Mouse (Mus musculus) adrenal gland, adult 2 months (tissue): ENCODE data around the gene A930004D18Rik. TPM values are rescaled to one million over a fixed set of nuclear protein-coding genes. Genes with fewer than 3 reads are reported as not detected.

Source experiments
- DNase-seq: peaks from one replicate; pipeline ENCODE4 v3.0.0; 2021
- polyA plus RNA-seq: library from polyadenylated mRNA; depleted of rRNA; stranded (reverse); fragments of >200 nt; gene quantifications from 2 replicates; pipeline ENCODE4 v1.2.3, GENCODE M21; 2012
- total RNA-seq, 2 experiments: library from RNA; stranded (reverse); gene quantifications; 2 replicates each; pipeline ENCODE4 v1.2.3; 2021

The A930004D18Rik gene
- total and polyA plus RNA-seq, 3 experiments = 0.70 to 3.3 (median 0.92) TPM

- DNase-seq = no peak
Observed at GRCm38 (mm10) chr2:18053243-18053950, 15.9 kb upstream of the A930004D18Rik start.

- no peak for DNase-seq
Observed at GRCm38 (mm10) chr2:18052581-18052980, 15.0 kb upstream of the A930004D18Rik start.

DNA sequence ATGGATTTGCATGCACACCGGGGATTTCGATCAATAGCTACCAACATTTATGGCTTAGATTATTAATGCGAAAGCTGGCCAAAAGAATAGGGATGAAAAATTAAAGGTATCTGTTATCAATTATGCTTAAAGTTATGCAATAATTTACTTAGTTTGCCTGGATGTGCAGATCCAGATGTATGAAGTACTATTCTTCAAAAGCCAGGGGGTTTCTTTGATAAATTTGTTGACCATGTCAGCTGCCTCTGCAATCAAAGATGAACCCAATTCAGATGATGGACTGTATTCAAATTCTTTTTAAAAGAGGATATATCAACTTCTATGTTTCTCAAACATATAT, 14.3 kb upstream of the A930004D18Rik start:
- DNase-seq = no peak

DNA sequence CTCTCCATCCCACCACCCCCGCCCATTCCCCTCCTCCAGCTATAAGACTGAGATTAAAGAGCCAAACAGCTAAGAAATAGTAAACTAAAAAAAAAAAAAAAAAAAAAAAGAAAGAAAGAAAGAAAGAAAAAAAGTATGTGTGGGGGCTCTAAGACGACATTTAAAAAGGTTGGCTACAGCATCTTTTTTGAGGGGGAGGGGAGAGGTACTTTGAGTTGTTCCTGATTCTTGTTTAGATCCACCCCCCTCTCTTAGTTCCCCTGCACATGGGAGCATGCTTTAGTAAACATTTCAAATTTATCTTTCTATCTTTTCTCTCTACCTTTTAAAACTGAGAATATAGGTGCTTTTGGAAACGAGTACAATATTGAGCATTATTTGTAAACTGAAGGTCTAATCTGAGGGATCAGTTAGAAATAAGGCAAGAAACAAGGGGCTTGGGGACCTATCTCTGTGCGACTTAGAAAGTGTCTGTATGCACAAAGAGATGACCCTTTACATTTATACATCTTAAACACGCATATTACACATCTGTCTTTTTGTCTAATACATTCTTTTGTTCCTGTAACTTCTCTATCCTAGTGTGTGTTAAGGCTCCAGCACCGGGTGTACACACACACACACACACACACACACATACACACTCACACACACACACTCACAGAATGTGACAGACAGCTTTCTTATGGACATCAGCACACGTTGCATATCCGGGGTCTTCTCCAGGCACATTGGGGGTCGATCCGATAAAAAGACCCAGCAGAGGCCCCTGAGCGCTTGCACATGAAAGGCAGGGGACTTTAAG, 13.7 kb upstream of the A930004D18Rik start:
- no peak for DNase-seq

- DNase-seq = peak; percentile 56
Observed at GRCm38 (mm10) chr2:18050541-18050985, 13.0 kb upstream of the A930004D18Rik start.

GRCm38 (mm10) chr2:18050018-18050417, 12.5 kb upstream of the A930004D18Rik start:
- DNase-seq = no peak

DNA sequence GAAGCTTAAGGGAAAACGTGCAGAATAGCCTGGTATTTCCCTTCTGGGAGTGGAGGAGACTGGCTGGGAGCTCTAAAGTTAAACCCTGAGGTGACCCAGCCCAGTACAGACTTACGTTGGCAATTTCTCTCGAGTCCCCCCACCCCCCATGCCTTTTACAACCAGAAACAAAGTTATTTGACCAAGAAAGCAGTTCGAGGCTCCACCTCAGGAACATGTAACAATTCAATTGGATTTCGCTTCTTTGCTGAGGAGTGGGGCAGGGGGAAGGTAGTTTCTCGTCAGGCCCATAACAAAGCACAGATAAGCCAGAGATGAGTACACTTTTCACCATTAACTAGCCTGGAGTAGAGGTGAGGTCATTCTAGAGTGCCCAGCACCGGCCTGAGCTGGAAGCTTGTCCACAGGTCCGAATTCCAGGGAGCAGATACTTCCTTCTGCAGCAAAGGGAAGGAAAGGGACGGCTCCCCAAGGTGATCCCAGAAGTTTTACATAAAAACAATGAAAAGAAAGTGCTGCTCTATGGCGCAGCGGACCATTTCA, 11.8 kb upstream of the A930004D18Rik start:
- DNase-seq = peak; percentile 65

DNA sequence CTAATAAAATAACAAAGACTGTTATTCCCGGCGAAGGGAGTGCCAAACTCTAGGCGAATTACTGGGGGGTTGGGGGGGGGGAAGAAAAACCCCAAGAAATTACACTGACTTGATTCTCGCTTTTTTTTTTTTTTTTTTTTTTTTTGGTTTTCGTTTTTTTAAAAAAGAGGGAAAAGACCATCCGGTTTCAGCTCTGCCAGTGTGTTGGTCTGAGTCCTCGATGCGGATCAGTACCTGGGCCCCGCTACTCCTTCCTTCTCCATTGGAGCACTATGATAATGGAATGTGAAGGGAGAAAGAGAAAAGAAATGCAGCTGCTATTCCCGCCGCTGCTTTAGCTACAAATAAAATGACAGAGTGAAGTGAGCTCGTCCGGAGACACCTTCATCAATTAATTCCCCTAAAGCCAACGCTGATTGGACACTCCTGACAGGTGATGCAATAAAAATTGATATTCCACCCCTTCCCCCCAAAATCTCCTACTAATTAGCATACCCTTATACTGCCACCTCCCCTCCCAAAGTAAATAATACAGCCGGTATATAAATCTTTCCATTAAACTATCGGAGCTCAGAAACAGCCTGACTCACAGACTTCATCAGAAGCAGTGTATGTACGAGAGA, 11.0 kb upstream of the A930004D18Rik start, which contains the start of gene Skida1:
Skida1 (minus strand) TSS at position 599 of the 623 bp plus-strand sequence.
- peak; percentile 78 for DNase-seq

DNA sequence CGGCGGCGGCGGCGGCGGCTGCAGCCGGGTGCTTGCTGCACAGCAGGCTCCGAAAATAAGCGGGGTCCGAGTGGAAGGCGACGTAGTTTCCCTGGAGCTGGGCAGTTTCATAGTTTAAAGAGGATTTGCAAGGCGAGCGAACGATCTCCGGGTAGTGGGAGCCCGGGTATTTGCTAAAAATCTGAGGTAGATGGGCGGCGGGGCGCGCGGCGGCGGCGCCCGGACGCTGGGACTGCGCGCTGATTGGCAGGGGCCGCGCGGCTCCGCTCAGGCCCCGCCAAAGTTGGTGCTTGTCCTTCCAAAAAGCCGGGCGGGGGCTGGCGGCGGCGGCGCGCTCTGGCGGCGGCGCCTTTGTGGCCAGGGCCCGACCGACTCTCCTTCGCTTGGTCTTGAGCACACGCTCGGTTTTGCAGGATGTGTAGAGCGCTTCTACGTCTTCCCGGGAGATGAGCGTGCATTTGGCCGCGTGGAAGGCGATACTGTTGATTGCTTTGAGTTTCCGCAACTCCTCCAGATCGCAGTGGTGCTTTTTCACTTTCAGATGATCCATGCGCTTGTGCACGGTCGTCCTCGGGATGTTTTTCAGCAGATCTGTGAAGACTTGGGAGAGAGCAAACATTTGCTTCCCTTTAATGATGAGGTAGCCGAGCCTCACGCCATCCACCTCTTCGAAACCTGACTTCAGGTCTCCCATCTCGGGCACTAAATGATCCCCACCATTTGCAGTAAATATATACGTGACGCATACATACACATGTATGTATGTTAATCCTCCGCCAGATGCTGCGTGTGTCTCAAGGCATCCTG, 10.3 kb upstream of the A930004D18Rik start:
- peak; percentile 86 for DNase-seq

DNA sequence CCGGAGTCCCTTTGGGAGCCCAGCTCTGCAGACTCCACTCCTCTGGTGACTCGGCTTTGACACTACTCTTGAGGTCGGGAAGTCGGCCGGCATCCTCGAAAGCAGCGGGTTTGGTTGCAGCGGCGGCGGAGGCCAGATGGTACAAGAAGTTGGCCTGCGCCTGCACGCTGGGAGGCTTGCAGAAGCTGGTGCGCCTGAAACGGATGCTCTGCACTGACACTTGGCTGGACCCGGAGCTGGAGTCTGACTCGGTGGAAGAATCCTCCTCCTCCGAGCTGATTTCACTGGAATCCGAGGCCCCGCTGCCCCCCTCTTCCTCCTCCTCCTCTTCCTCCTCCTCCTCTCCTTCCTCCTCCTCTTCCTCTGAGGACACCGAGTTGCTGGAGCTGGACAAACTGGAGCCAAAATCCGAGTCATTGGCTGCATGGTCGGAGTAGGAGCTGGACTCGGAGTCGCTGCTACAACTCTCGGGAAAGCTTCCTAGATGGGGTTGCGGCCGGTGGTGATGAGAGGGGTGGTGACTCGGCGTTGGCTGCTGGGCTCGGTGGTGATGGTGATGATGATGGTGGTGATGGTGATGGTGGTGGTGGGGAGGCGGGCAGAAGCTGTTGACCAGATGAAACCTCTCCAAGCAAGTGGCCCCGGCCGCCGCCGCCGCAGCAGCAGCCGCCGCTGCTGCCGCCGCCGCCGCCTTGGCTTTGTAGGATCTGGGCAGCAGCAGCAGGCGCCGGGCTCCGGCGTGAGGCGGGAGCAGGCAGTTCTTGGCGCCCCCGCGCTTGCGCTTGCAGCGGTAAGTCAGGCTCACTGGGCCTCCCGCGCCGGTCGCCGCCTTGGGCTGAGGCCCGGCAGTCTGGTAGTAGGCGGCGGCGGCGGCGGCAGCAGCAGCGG, 9.5 kb upstream of the A930004D18Rik start:
- peak; percentile 81 for DNase-seq

DNA sequence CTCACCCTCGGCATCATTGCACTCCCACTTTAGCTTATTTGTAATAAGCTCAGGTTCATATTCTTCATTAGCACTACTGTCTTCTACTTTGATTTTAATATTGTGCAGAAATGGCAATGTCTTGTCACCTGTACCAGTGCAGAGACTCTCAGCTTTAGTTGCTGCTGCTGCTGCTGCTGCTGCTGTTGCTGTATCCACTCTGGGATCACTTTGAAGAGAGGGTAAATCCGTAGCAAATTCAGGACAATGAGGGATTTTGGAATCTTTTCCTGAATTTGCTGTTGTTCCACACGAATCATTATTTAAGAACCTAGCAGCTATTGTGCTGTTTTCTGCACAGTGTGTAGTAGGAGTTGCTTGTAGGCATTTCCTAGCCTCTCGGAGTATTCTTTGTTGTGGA, 8.6 kb upstream of the A930004D18Rik start:
- DNase-seq = no peak

- no peak for DNase-seq
Observed at GRCm38 (mm10) chr2:18045781-18046181, 8.2 kb upstream of the A930004D18Rik start.

DNA sequence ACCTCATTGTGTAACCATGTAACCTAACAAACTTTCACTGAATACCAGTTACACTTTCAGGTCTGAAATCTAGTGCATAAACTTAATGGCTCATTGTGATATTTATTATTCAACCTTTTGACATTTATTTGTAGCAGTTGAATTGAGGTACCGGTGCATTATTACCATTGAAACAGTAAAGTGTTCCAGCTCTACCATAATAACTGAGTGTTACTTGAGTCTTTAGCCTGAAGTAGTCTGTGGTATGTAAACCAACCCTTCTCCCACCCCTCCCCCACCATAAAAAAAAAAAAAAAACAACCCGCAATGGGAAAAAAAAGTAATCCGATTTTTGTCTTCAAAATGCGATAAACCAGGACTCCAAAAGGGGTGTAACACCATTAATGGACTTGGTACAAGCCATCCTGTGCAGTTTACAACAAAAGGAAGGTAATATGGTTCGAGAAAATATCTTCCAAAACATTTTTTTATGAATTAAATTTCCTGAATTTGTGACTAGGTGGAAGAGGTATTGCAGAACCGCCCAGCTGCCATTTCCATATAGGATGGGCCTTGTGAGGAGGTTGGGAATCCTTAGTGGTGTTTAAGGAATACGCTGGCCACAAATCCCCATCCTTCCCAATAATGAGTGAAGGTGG, 7.7 kb upstream of the A930004D18Rik start:
- DNase-seq = no peak

DNA sequence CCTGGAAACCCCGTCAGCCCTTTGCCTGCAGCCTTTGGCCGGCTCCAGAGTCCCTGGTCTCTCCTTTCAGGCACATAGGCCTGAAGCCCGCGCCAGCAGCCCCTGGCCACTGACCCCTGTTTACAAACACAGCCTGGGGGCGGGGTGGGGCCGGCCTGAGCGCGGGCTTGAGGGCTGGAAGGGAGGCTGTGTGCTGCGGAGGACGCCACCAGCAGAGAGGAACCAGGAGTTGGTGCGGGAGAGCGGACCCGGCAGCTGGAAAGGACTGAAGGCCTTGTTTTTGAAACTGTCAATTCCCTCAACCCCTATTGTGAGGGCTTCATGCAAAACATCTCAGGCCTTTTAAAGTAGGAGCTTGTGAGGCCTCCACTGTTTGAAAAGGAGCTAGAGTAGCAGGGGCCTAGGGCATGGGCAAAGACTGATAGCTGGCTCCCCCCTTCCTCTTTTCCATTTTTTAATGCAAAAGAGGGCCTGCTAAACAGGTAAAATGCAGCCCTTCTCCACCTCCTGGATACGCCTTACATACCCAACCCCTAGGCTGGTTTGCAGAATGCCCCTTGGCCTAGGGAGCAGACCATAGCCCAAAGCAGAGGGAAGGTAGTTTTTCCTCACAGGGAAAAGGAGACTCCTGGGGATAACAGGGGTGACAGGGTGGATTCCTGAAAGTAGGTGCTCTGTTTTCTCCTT, 3.8 kb upstream of the A930004D18Rik start:
- DNase-seq = no peak

DNA sequence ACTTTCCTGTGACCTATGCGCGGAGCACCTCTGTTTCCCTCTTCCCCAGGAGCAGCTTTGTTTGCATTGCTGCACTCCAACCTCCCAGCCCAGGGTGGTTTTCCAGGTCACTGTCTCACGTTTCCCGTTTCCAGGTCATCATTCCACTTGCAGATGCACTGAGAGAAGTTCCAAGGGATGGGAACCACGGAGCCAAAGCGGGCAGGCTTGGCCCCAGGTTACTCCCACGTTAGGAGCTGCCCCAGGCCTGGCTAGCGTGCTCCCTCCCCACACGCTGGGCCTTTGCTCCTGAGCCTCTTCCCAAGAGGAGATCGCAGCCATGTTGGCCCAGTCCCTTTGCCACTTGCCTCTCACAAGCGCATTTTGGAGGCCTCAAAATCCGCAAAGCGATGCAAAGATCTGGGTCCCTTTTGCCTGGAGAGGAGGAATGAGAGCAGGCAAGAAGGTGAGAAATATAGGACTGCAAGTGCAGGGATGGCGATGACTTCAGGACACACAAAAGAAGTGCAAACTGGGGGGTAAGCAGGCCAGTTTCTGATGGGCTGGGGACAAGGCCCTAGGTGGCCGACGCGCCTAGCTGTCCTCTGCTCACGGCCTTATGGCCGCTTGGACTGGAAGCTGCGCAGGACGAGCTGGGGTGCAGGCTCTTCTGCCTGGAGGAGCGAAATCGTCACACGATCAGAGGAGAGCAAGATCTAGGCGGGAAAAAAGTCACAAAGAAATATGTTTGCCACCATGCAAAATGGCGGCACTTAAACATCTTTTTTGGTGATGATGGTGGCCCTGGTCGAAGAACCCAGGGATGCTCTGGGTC, 3.0 kb upstream of the A930004D18Rik start:
- DNase-seq = no peak

DNA sequence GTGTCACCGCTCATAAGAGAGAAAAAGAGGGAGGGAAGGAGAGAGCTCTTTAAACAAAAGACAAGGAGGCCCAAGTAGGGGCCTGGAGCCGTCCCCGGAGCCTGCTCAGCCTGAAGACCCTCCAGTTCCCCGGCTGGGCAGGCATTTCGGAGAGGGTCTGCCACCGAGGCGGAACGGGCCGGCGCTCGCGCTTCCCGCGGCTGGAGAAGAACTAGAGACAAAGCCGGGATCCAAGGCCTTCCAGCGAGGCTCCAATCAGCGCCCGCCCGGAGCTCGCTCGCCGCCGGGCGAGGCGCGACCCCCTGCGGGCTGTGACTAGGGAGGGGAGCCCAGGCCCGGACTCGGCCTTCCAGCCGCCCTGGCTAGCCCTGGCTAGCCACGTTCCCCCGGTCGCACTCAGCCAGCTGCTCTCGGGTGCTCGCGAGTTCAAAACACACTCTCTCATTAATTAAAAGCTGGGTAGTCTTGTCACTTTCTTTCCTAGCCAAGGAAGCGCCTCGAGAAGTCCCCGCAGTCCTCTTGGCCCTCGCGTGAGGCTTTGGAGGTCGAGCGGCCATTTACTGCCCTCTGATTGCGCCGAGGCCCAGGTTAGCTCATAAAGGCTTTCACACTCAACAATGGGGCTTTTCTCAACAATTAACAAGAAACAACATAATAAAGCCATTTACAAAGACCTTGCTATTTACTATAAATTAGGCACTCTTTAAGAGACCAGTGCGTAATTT, 2.2 kb upstream of the A930004D18Rik start:
- no peak for DNase-seq

DNA sequence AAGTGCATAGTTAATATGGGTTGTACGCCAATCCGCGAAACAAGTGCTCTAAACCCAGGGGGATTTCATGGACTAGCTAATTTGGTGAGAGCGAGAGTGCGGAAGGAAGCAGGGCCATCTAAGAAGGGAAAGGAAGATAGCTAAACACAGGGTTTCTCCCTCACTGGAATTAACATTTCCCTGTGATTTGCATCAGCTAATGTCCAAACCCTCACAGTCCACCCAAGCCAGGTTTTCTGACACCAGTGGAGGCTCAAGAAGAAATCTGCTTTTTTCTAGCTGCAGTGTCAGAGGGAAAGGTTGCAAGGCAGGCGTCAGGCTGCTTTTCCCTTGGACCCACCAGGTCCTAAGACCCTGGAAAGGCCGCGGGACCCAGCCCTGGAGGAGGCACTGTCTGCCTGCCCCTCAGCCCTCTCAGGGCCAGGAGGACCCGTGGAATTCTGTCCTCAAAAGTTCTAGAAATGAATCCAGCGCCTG, 1.4 kb upstream of the A930004D18Rik start:
- no peak for DNase-seq
